Mouse (Mus musculus): ENCODE measurements around the gene Dus3l.
A peak's percentile ranks its signal among the peaks of the same experiment; 100 is the strongest.

Dus3l gene

DNA sequence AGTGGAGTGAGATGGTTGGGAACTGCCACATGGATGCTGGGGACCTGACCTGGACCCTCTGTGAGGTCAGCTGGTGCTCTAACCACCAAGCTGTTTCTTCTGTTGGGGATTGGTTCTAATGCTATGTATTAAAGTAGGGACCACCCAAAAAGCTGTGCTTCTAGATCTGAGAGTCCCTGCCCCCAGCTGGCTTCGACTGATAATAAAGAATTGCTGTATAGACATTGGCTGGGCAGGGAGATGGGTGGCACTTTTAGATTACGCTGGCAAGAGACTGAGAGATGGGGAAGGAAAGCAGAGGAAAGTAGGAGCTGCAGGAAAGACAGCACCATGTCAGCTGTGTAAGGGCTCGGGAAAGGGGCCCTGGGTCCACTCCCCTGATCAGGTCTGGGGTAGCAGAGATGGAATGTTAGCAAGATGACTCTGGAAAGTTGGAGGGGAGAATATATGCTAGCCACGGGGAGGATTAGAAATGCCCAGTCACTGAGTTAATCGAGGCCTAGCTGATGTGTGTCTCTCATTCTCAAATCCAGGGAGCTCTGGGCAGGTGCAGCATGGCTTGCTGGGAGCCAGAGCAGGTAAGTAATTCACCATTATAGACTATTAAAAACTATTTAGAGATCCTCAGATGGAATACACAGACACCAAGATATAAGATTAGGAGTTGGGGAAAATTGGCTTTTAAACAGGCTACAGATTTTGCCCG is 29.2 kb downstream of the Dus3l start:
- DNase-seq: no peak

DNA sequence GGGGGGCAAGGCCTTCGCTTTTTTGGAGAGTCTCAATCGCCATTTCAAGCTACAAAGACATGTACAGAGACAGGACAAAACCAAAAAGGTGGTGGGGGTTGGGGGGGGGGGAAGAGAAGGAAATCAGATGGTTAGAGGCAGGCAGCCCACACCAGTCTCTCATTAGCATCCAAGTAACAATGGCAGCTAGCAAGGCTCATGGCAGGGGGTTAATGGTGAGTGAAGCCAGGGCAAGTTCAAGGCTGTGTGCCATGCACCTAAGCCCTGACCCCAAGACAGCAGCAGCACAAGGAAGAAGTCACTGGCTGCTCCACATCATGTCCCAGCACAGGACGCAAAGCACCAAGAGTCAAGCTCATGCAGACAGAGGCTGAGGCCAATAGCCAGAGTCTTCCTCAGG is 34.7 kb downstream of the Dus3l start:
- no peak for DNase-seq

DNA sequence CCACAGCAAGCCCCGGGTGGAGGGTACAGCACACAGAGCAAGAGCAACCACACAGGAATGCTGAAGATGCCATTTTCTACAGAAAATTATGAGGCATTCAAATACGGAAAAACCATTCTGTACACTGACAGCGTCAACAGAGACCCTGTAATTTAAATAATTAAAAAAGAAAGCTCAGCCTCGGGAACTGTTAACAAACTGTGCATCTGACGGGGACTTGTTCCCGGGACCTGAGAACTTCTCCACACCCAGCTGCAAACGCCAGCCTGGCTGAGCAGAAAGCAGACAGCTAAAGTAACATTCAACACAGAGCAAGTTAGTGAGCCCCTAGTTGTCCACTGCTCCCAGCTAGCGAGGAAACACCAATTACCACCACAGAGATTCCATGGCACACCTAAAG is 37.5 kb downstream of the Dus3l start:
- no peak for DNase-seq

DNA sequence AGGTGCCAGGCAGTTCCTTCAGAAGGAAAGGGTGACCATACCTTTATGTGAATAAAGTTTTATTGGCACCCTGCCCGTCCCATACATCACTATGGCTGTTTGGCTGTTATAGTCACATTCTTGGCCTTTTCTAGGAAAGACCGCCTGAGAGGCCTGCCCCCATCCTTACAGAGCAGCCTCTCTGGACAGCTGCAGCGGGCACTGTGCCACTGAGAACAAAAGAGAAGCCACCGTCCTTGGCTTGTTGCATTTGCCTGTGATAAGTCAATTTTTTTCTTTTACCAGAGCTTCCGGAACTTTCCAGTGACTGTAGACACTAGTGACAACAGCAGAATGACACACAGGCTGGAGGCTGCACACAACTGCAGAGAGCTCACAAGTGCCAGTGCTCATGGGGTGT is 40.4 kb downstream of the Dus3l start:
- no peak for DNase-seq

DNA sequence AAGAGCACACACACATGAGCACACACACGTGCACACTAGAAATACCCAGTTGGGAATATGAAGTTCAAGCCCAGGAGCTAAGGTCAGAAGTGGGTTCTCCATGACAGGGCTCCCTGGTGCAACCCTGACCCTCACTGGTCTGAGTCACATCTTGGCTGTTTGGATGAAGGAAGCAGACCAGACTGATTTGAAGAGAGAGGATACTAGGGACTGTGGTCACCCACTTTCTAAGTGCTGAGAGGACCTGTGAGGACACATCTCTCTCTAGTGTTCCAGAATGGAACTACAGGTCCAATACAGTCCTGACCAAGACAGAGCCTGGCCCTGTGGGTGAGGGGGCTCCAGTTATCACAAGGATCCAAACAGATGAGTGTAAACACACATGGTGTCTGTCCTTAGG is 41.2 kb downstream of the Dus3l start:
- no peak for DNase-seq

DNA sequence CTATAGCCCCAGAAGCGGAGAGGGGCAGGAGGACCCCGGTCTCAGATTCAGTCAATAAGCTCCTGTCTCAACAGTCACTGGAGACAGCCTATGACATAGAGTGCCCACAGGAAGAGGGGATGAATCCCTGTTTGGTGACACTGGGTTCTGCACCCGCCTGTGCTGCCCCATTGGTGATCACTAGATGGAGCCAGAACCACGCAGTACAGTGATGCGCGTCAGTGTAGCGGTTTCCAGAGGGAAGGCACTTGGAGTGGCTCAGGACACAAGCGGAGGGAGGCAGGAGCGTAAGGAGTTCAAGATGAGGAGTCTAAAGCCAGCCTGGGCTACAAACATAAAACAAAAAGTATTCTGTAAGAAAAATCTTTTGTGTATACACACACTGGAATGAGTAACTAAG is 44.0 kb downstream of the Dus3l start:
- DNase-seq: peak; percentile 79

DNA sequence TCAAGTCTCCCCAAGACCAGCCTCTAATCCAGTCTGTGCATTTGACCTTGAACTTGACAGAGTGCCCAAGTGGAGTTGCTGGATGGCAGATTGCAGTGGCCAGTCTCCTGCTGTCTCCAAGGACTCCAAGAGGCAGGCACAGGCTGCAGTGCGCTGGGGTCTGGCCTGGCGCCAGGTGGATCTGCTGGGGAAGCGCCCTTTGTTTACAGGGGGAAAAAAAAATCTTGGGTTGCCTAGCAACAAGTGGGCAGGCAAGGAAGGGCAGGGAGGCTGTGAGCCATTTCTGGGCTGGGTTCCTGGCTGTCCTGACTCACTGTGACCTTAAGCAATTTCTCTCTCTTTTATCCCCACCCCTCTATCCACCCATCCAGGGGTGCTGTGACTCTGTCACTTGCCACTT is 45.7 kb downstream of the Dus3l start:
- peak; percentile 86 for DNase-seq

DNA sequence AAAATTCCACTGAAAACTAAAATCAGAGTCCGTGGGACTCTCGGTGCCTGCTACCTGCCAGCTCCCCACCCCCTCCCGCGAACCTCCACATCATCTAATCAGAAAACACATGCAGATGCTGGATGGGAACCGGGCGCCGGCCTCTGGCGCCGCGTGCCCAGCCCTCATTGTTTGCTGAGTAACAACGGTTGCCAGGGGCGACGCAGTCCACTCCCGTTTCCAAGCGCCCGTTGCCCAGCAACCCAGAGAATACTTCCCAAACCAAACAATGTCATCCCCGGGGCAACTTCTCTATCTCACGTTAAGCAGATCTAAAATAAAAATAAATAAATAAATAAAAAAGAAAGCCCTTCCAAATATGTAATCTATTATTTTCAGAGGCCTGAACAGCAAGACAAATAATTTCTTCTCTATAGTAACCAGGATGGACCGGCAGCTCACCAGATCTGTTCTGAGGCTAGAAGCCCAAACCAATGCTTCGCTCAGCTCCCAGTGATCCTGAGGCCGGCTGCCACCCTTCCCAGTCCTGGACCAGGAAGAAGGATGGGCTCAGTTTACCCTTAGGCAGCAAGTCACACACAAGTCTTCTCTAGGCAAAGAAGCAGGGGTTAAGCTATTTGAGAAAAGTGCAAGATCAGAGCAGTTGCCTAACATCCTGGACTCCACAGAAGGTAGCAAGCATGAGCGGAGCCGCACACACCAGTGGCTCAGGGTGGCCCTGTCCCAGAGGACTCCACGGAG is 49.9 kb downstream of the Dus3l start:
- DNase-seq: peak; percentile 83

DNA sequence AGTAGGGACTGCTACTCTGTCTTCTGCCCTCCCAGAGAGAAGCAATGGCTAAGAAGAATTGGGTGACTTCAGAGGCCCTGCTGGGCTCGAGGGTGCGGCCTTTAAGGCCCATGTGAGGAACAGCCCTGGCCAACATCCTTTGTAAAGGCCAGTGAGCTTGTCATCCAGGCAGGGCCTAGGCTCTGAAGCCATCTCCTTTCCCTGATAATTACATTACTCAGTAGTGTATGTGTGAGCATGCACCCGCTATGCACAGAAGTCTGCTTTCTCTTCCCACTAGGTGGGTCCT is 50.4 kb downstream of the Dus3l start:
- DNase-seq: no peak

DNA sequence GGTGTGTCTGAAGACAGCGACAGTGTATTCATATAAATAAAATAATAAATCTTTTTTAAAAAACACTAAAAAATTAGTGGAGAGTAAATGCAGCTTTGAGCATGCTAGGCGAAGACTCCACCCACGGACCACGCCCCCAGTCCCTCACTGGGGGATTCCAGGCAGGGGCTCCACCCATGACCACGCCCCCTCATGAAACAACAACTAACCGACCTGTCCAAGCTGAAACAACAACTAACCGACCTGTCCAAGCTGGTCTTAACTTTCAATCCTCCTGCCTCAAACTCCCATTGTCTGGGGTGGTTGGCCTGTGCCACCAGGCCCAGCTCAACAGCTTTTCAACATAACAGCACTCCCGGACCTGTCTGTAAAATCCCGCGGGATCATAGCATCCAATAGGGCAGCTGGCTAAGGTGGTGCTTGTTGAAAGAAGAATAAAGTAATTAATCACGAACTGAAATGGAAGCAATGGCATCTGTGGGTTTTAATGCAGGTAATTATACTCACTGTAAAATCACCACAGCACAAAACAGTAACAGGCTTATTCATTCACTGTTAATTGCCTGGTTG is 53.6 kb downstream of the Dus3l start:
- DNase-seq: no peak

DNA sequence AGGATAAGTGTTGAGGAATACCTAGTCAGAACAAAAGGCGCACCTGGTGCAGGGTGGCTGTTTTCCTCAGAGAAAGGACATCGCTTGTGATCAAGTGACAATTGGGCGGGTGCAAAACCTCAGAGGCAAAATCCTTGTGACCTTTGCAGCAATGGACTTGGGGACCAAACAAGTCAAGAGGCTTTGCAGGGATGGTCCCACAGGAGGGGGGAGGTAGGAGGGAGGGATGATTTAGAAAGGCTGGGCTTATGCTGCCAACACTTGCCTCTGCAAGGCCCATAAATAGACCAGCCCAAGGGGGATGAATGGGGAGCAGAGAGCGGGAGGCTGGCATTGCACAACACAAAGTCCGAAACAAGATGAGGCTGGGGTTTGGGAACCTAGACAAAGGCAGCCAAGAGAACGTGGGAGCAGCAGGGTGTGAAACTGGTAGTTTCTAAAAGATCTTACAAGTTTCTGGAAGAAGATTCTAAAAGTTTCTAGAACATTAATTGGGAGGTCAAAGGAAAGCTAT is 54.5 kb downstream of the Dus3l start:
- no peak for DNase-seq

Measured in right cerebral cortex, postnatal 4 days (tissue).